Mouse (Mus musculus) forelimb bud, embryonic 11.5 days (tissue): ENCODE data around the gene Opa3.
"Not testable (repeated sequence)": the region's sequence is repeated elsewhere in the genome, so short reads cannot be mapped to it uniquely, and the experiment has no call there.

Source experiments
- DNase-seq: peaks from one replicate; pipeline ENCODE4 v3.0.0-alpha.2; 2012; ENCODE audit warnings: low read depth, low spot score

The Opa3 gene

GRCm38 (mm10) chr7:19279581-19280114, 51.5 kb downstream of the Opa3 start, which contains the start of gene Ppm1n:
TSS of gene Ppm1n (minus strand) at chr7:19280064.
- DNase-seq, result no peak

- not testable (repeated sequence) for DNase-seq
Observed at GRCm38 (mm10) chr7:19281680-19282304, 53.7 kb downstream of the Opa3 start.

GRCm38 (mm10) chr7:19282385-19282784, 54.3 kb downstream of the Opa3 start, which contains the start of gene Rtn2:
TSS of gene Rtn2 (plus strand) at chr7:19282624.
- peak; percentile 63 for DNase-seq

GRCm38 (mm10) chr7:19282791-19283405, 54.8 kb downstream of the Opa3 start:
- DNase-seq, result no peak

- no peak for DNase-seq
Observed at GRCm38 (mm10) chr7:19283406-19283804, 55.3 kb downstream of the Opa3 start.

- peak; percentile 60 for DNase-seq
Observed at GRCm38 (mm10) chr7:19284763-19285162, 56.6 kb downstream of the Opa3 start.

- no peak for DNase-seq
Observed at GRCm38 (mm10) chr7:19290969-19291596, 62.9 kb downstream of the Opa3 start.

- DNase-seq, result peak; percentile 95
Observed at GRCm38 (mm10) chr7:19295503-19296185, 67.5 kb downstream of the Opa3 start.

GRCm38 (mm10) chr7:19297034-19297433, 68.9 kb downstream of the Opa3 start:
- no peak for DNase-seq

- DNase-seq, result no peak
Observed at GRCm38 (mm10) chr7:19297794-19298193, 69.7 kb downstream of the Opa3 start.

GRCm38 (mm10) chr7:19299194-19299593, 71.1 kb downstream of the Opa3 start:
- no peak for DNase-seq

GRCm38 (mm10) chr7:19300501-19301421, 72.6 kb downstream of the Opa3 start:
- peak; percentile 88 for DNase-seq

GRCm38 (mm10) chr7:19301461-19302263, 73.5 kb downstream of the Opa3 start:
- DNase-seq, result no peak

- DNase-seq, result no peak
Observed at GRCm38 (mm10) chr7:19302264-19303045, 74.3 kb downstream of the Opa3 start.

- DNase-seq, result no peak
Observed at GRCm38 (mm10) chr7:19303046-19303305, 74.8 kb downstream of the Opa3 start.

GRCm38 (mm10) chr7:19303770-19304169, 75.6 kb downstream of the Opa3 start:
- DNase-seq, result peak; percentile 82

GRCm38 (mm10) chr7:19304501-19305412, 76.6 kb downstream of the Opa3 start:
- DNase-seq, result no peak

- DNase-seq, result no peak
Observed at GRCm38 (mm10) chr7:19305413-19305735, 77.2 kb downstream of the Opa3 start.
